Mouse (Mus musculus): Measurements from ENCODE around the gene Sirt2.

Gene Sirt2

GRCm38 (mm10) chr7:28795832-28796231 lies 29.3 kb downstream of the Sirt2 start:
- DNase-seq (ENCODE audit: low spot score): no peak

- DNase-seq (ENCODE audit: low spot score): peak; percentile 69
These were observed 30.0 kb downstream of the Sirt2 start for GRCm38 (mm10) chr7:28796562-28796975.

- DNase-seq (ENCODE audit: low spot score): no peak
These were observed 33.5 kb downstream of the Sirt2 start for GRCm38 (mm10) chr7:28799994-28800393.

GRCm38 (mm10) chr7:28801451-28801850 lies 34.9 kb downstream of the Sirt2 start:
- no peak for DNase-seq (ENCODE audit: low spot score)

GRCm38 (mm10) chr7:28801901-28802670 lies 35.6 kb downstream of the Sirt2 start:
- DNase-seq (ENCODE audit: low spot score): no peak

GRCm38 (mm10) chr7:28802846-28803588 lies 36.5 kb downstream of the Sirt2 start:
- no peak for DNase-seq (ENCODE audit: low spot score)

- no peak for DNase-seq (ENCODE audit: low spot score)
These were observed 37.2 kb downstream of the Sirt2 start for GRCm38 (mm10) chr7:28803756-28804155.

- DNase-seq (ENCODE audit: low spot score): no peak
These were observed 40.3 kb downstream of the Sirt2 start for GRCm38 (mm10) chr7:28806869-28807268.

- peak; percentile 68 for DNase-seq (ENCODE audit: low spot score)
These were observed 41.2 kb downstream of the Sirt2 start for GRCm38 (mm10) chr7:28807641-28808220.

- peak; percentile 69 for DNase-seq (ENCODE audit: low spot score)
These were observed 41.8 kb downstream of the Sirt2 start, which contains the start of gene Hnrnpl for GRCm38 (mm10) chr7:28808221-28808941. TSS of gene Hnrnpl (plus strand) at chr7:28808541.

GRCm38 (mm10) chr7:28808957-28809393 lies 42.4 kb downstream of the Sirt2 start:
- DNase-seq (ENCODE audit: low spot score): peak; percentile 93

- DNase-seq (ENCODE audit: low spot score): no peak
These were observed 43.0 kb downstream of the Sirt2 start for GRCm38 (mm10) chr7:28809401-28810089.

- DNase-seq (ENCODE audit: low spot score): peak; percentile 98
These were observed 43.9 kb downstream of the Sirt2 start for GRCm38 (mm10) chr7:28810107-28811066.

- peak; percentile 92 for DNase-seq (ENCODE audit: low spot score)
These were observed 44.7 kb downstream of the Sirt2 start for GRCm38 (mm10) chr7:28811228-28811627.

- DNase-seq (ENCODE audit: low spot score): no peak
These were observed 45.2 kb downstream of the Sirt2 start for GRCm38 (mm10) chr7:28811640-28812275.

GRCm38 (mm10) chr7:28812436-28812835 lies 45.9 kb downstream of the Sirt2 start:
- DNase-seq (ENCODE audit: low spot score): no peak

- no peak for DNase-seq (ENCODE audit: low spot score)
These were observed 46.4 kb downstream of the Sirt2 start for GRCm38 (mm10) chr7:28812949-28813348.

- no peak for DNase-seq (ENCODE audit: low spot score)
These were observed 47.9 kb downstream of the Sirt2 start for GRCm38 (mm10) chr7:28814306-28815034.

- DNase-seq (ENCODE audit: low spot score): no peak
These were observed 48.7 kb downstream of the Sirt2 start for GRCm38 (mm10) chr7:28815230-28815629.

Measured in ovary, adult 18-20 months (tissue).